Mouse (Mus musculus) frontal cortex, adult 2 months (tissue): ENCODE measurements at regions not wholly inside any gene's neighbourhood (a gene's known extent, or its start where the extent isn't known, plus 50 kb on each side); places are given as distances from the start of the nearest gene placed in this dataset.

Experiments
- DNase-seq, 2 experiments: peaks; one replicate each; pipeline ENCODE4 v3.0.0; 2022; ENCODE audit warnings: low spot score in 1 of 2; ENCODE audit errors: extremely low spot score in 1 of 2

- DNase-seq, result peak; percentile 5 to 41
These were observed 3266.0 kb upstream of the Lrrc6 start for GRCm38 (mm10) chr15:69766743-69767142.

- DNase-seq, result no peak
These were observed 3251.9 kb upstream of the Lrrc6 start for GRCm38 (mm10) chr15:69752616-69753015.

GRCm38 (mm10) chr15:69714680-69715079 is 3214.0 kb upstream of the Lrrc6 start:
- DNase-seq, result peak; percentile 63 to 85

GRCm38 (mm10) chr15:69713900-69714299 is 3213.2 kb upstream of the Lrrc6 start:
- no peak for DNase-seq

GRCm38 (mm10) chr15:69695639-69696205 is 3195.0 kb upstream of the Lrrc6 start:
- DNase-seq, result peak; percentile 26 to 58

GRCm38 (mm10) chr15:69690501-69690900 is 3189.8 kb upstream of the Lrrc6 start:
- no peak for DNase-seq
